Mouse (Mus musculus): ENCODE data around the gene Cdh11.

Cdh11 gene

DNA sequence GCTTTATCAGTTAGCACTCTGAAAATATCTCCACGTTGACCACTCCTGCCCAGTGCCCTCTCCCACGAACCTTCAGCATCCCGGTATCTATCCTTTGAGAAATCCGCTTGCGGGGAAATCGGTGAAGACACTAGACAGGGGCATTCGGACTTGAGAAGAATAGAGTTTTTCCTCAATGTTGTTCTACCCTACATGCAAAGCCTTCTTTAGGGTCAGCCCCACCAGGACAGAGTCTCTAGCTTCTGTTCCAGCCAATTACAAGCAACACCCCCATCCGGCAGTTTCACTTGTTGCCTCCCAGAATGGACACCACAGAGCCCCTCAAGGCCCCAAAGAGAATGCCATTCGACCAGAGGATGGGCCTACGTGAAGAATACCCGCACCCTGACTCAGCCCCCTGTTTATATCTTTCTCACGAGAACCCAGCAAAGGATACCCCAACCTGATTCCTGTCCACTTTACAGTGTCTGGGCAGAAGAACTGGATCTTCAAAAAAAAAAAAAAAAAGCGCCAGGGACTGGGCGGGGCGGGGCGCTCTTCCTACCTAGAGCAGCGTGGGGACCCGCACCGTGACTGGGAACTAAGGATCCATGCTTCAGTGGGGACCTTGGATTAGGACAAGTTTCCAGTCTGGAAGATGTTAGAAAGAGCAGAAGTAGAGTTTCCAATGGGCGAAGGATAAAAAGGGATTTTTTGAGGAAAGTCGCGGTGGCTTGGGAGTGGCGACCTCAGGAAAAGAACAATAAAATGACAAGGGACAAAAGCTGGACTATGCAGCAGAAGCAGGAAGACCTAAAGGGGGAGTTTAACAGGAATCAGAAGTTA is at the start of gene Cdh11:
TSS of gene Cdh11 (minus strand) at position 51 of the 825 bp plus-strand sequence.
- no peak for DNase-seq (ENCODE audit: low spot score)

DNA sequence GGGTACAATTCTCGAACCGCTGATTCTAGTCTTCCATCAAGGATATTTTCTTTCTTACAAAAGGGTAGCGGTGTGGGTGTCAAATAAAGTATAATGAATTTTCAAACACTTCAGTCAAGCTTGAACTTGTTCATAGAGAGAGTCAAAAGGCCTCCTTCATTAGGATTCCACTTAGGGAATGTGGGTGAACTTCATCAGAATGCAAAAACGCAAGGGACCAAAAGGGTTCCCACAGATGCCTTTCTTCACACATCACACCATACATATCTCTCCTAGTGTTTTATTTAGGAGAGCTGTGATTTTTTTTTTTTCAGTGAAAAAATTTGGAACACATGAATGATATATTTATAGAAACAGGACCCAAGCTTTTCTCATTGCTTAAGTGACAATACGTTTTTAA is 28.5 kb upstream of the Cdh11 start:
- no peak for DNase-seq (ENCODE audit: low spot score)

DNA sequence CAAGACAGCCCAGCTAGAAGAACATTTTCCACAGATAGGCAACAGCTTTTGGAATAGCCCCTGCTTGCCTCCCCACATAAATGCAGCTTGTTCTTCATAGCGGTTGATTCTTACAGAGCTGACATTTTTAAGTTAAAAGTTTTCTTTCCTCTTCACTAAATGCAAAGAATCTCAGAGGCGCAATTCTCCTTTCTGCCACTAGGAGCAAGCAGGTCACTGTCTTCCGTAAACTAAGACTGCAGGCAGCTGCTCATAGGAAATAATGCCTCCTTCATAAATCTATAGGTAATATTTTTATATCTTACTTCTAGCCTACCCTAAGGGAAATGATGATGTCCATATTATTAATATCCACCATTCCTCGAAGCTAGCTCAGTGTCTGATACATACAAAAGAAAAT is 4.9 kb upstream of the Cdh11 start:
- DNase-seq (ENCODE audit: low spot score) = no peak

DNA sequence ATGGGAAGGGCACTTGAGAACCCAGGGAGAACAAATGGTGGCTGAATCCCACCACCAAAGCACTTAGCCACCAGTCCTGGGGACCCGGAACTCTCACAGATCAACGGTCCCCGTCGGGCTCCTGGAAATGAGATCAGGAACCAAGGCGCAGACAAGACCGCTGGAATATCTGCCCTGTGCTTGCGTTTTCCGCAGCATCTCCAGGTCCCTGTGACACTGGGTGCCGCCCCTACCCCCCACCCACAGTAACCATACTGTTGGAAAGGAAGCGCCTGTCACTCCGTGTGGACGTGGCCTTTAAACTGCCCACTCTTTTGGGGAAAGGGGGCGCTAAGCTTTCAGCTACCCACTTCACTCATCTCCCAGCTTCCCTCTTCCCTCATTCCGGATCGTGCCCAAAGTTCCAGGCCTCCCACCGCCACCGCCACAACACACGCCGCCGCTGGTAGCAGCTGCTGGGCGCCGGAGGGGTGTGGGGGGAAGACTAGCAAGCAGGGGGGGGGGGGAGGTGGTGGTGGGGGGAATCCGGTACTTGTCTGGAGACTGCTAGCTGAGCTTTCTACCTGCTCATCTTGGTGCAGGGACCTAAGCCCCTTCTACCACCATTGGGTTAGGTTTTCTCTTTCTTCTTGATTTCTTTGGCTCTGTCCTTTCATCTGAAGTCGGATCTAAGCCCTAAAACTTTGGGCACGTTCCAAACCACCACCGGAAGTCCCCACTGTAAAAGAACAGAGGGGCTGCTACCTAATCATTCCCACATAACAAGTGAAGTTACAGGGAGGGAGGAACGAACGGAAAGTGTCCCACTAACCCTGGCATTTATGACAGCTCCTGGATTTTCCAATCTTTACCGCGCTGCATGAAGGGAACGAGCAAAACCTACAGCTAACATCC is 1.3 kb upstream of the Cdh11 start:
- DNase-seq (ENCODE audit: low spot score) = no peak

DNA sequence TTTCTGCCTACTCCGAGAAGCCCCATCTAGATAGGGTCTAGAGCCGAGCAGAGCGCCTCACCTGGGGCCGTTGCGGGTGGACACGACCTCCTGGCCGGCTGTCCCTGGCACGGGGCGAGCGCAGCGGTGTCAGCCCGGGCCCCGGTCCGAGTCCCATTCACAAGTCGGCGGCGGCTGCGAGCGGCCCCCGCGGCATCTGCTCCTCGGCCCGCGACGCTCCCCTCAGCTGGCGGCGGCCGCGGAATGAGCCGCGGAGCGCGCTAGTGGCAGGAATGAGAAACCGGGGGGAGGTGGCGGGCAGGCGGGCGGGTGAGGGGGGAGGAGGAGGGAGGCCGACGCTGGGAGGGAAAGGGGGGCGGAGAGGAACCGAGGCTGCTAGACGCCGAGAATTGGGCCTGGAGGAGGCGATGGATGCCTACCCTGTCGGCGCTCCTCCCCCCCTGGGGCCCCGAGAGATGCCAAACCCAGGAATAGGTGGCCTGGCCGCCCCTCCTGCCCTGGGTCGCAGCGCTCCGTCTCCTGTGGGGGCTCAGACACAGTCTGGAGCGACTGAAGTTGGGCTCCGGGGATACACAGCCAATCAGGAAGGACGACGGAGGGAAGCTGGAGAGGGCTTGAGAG is 497 bp downstream of the Cdh11 start:
- DNase-seq (ENCODE audit: low spot score) = no peak

DNA sequence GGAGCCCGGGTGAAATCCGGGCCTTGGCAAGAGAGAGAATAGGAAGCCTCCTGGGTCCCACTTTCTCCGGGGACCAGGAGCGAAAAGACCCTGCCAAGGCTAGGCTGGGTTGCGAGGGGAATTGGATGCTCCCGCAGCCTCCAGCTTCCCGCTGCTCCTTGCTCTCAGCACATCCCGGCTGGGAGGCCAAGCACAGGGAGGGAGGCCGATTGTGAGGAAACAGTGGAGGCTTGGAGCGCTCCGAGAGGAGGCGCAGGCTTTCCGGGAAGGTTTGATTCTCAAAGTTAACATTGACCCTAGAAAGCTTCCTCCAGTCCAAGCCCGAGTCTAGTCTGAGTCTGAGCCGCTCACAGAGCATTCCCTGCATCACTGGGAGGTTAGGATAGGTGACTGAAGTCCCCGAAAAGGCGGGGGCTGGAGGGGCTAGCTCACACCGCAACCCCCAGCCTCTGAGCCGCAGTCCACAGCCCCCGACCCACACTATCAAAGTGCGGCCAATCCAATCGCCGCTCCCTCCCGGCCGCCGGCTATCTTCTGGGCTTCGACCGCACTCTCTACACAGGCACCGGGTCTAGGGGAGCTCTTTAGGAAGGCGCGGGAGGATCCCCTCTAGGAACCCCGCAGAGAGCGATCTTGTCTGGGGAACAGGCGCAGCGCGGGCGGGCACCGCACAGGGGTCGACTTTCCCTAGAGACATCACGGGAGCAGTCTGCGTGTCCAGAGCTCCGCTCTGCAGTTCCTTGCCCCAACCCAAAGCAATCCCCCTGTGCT is 1.4 kb downstream of the Cdh11 start:
- DNase-seq (ENCODE audit: low spot score) = no peak

DNA sequence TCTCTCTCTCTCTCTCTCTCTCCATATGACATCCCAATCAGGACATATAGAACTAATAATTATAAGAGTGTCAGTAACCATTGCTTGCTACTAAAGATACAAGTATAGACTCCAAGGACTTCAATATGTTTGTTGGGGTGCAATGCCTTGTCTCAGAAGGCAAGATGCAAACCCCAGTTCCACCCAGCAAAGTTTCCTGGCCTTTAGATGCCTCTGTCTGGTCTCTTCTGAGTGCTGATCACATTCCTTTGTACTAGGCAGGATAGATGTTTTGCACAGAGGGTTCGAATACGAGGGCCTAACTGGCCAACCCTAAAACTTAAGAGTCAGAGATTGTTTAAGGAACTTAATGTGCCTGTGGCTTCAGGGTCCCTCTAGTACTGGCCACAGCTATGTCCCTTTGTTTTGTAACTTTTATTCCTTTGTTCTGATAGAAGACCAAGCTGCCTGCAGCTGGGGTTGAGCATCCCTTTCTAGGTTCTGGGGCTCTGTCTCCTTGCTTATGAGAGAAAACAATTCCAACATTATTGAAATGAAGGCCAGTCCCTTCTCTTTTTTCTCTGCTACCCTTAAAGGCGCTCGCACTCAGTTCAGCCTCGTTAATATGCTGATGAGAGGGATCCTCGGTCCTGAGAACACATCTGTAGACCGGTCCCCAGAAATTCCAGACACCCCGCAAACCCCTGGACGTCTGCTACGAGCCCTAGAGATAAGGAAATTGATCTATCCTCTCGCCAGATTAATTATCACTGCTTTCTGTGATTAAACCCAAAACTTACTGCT is 2.5 kb downstream of the Cdh11 start:
- no peak for DNase-seq (ENCODE audit: low spot score)

DNA sequence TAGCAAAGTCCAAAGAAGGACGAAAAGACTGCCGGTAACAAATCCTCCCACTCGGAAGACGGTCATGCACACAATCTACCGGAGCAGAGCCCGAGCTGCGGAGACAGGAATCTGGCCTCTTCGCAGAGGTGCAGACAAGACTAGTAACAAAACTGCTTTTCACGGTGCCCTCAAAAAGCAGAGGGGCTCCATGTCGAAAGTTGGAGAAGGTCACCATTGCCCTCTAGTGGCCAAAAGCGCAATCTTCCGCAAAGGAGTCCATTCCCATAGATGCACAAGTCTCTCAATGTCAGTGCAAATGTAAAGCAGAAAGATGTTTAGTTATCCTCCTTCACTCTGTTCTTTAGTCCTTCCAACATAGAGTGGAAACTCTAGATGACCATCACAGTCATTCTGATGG is 4.5 kb downstream of the Cdh11 start:
- DNase-seq (ENCODE audit: low spot score) = no peak

DNA sequence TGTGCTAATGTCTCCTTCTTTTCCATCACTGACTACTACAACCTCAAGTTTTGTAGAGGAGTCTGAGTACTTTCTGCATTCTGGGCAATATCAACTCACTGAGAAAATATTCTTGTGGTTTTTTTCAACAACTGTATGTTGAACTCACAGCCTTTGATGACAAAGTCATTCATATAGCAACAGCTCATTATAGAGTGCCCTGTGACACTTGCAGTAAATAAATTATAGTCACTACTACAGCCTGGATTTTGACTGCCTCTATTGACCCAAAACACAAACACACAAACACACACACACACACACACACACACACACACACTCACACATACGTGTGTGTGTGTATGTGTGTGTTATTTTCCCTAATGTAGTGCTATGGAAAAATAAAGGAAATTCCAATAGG is 10.8 kb downstream of the Cdh11 start:
- no peak for DNase-seq (ENCODE audit: low spot score)

DNA sequence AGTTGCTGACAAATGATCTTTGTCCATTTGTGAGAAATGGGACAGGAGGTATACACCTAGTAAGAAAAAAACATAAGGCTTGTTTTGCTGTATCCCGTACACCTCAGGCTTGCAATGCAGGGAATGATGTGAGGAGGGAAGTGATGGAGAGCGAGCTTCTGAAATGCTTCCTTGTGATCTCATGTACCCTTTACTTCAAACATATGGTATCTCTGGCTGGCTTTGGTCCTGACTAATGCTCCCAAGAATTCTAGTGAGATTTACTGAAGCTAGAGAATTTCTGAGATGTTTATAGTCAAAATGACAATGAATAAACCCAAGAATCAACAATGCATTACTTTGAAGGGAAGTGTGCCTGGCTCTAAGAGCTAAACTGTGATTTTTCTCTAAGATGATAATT is 14.0 kb downstream of the Cdh11 start:
- no peak for DNase-seq (ENCODE audit: low spot score)

DNA sequence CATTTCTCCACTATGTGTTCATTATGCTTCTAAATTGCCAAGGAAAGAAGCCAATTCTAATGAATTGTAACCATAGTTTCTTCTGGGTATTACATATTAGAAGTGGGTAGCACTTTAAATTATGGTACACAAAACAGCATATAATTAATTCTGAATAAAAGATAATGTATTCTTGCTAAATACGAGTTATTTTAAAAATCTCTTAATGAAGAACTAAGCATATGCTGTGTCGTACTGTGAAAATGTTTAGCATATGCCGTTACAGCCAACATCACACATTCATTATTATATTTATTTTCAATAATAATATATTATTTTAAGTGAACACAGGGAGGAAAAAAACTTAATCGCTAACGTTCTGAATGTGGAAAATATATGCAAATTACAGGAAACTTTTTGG is 31.6 kb downstream of the Cdh11 start:
- DNase-seq (ENCODE audit: low spot score) = no peak

DNA sequence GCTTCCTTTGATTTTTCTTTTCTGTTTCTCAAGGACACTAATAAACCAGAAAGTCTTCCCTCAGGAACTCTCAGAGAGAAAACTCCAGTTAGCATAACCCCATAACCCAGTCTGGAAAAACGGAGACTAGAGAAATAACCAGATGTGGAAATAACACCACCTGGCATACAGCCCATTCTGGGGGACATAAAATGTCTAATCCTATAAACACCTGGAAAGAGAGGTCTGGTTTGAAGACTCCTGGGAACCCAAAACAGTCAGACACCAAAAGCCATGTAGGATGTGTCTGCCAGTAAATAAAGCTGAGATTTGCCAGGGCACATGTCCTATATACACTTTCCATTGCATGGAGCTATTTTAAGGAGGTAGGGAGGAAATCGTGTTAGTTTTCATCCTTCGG is 42.5 kb downstream of the Cdh11 start:
- DNase-seq (ENCODE audit: low spot score) = no peak

DNA sequence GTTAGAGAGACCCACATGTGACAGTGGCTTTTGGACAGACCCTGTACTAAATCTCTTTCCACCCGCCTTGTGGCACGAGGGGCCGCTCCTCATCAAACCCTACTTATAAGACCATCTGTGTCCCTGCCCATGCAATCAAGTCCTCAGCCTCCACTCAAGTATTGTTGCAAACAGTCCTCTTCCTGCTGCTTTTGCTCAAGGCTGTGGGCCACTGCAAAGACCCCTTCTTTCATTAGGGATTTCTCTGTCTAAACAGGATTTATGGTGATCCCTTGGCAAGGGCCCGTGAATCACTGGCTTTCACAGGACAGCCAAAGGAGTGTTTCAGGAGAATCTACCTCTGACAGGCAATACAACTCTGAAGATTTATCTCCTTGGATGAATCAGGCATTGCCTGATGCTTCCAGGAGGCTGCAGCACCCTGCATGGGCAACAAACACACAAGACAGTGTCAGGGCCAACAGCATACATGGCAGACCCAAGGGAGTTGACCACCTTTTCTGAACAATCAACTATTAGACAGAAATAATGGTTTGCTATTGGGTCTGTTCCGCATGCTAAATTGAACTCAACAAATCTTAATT is 43.3 kb downstream of the Cdh11 start:
- DNase-seq (ENCODE audit: low spot score) = no peak

DNA sequence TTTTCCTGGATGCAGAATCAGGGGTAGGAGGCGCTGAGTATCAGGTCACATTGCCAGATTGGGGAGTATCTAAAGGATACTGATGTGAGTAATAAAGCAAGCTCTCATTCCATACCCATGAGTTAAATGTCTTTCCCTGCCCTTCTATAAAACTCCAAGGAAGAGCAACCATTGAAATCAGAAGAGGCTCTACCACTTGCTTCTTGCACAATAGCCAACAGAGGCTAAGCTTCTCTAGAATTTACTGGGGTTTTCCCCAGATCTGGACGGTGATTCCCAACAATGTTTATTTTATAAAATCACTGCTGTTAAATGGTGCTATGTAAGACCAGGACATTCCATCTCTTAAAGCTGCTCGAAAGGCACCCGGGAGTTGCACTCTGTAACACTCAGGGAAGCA is 44.5 kb downstream of the Cdh11 start:
- DNase-seq (ENCODE audit: low spot score) = no peak

DNA sequence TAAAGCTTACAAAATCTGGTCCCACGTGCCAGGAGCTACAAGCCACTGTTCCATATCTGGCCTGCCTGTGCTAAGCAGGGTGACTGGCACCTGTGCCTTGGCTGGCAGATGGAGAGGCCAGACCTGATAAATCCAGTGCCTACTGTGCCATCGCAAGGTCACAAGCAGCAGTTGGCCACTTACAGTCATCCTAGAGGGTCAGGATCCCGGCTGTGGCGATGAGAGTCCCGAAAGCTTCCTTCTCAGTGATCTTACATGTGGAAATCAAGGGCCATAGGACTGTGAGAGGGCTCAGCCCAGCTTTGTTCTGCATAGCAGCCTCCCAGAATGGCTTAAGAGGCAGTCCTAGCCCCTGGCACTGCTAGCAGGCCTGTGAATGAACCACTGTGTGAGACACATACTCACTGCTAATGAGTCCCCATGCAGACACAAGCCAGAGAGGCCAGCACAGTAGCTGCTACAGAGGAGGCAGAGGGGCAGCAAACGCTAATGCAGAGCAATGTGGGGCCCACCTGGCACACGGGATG is 46.4 kb downstream of the Cdh11 start:
- DNase-seq (ENCODE audit: low spot score) = no peak

DNA sequence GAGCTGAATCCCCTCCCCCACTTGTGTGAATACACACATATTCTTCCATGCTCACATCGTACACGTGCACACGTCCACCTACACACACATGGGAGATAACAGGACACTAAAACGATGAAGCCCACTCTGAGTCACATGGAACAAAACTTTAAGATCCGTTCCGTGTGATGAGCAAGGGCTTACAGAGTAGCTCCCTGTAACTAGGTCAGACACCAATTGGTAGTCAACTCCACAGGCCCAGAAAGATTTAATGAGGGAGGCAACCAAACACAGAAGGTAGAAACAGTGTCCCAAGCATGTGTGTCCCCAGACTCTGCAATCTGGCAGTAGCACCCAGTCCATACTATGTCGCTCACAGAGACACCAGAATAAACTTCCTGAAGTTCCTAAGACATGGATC is 47.0 kb downstream of the Cdh11 start:
- no peak for DNase-seq (ENCODE audit: low spot score)

DNA sequence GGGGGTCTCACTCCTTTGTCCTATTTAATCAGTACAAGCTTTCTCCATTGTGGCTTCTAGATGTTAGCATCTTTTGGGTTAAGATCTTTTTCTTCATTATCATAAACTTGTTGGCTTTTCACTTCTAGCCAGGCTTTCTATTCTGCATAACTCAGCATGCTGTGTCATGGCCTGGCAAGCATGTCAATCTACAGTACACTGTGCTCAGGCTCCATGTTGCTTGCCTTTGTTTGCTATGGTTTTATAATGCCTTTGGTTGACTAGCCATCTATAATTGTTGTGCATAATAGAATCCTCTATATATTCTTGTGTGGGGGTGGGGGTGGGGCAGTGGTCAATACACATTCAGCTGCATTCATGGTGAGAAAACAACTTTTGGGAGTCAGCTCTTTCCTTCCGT is 51.0 kb downstream of the Cdh11 start:
- DNase-seq (ENCODE audit: low spot score) = no peak

DNA sequence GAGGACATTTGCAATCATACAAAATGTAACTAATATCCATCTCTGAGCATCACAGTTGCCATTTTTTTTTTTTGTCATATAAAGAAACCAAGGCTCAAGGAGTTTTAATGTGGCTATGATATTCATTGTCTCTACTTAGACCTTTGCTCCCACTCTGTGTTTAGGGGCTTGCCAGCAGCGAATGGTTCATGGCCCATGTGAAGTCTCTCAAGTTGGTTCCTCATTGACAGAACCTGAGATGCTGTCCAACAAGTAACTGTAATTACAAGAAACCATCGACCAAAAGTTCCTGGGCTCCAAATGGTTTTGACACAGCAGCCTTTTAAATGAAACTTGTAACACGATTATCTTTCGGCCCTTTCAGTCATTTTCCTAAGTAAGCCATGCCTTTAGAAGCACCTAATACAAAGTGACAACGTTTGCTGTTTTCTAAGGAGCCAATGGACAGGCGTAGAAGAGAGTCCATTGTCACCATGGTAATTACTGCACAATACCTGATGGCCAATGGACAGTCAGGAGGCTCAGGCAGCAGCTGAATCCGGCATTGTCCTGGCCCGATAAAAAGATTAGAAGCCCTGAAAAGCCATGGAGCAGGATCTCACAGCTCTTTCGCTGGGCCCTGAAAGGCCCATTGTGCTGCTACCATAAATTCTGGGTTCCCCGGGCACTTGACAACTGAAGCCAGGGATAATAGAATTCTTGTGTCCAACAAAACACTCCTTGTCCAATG is 59.1 kb downstream of the Cdh11 start:
- no peak for DNase-seq (ENCODE audit: low spot score)

DNA sequence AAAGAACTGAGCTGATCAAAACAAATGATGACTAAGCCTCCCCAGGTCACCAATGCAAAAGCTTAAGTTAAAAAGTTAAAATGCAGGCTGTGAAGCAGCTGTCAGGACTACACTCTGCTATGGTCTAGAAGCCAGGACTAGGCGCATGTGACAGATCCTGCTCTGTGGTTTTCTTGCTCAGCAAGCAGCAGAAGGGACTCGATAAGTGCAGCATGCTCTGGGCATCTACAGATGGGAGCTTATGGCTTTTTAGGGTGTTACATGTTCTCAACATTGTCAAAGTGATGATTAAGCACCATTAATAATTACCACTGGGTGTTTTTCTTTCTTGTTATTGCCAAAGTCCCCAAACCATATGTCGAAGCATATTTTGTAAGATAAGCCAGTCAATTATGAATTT is 59.9 kb downstream of the Cdh11 start:
- no peak for DNase-seq (ENCODE audit: low spot score)

DNA sequence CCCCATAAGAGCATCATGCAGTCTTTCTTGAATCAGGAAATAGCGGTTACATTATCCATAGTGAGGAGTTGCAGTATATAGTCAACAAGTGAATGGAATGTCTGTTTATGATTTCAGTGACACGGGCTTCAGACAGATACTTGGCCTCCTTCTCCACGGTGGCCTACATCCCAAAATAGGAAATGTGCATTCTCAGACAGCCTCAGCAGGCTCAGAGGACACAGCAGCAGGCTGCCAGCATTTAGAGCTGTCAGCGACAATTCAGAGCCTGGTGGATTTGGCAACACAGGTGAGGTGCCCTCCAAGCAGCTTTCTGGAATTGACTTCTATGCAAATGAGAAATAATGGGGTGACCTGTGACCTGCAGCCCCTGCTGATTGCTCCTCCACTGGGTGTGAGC is 69.5 kb downstream of the Cdh11 start:
- no peak for DNase-seq (ENCODE audit: low spot score)

Data from T-cell, adult 2 months (primary cell).